Mouse (Mus musculus) liver, adult 2 months (tissue): ENCODE data around the gene Gpc6.

Experiments
- CTCF ChIP-seq: fragments of 200-500 bp; IDR thresholded peaks from 2 replicates; pipeline ENCODE4 v1.5.1; 2011; ENCODE audit warnings: low read depth, low read length, control low read depth
- POLR2A ChIP-seq: fragments of 200-500 bp; IDR thresholded peaks from 2 replicates; pipeline ENCODE4 v1.6.1; 2011; ENCODE audit warnings: low read length, control low read depth; ENCODE audit not compliant: insufficient read depth; ENCODE audit errors: extremely low read depth

DNA sequence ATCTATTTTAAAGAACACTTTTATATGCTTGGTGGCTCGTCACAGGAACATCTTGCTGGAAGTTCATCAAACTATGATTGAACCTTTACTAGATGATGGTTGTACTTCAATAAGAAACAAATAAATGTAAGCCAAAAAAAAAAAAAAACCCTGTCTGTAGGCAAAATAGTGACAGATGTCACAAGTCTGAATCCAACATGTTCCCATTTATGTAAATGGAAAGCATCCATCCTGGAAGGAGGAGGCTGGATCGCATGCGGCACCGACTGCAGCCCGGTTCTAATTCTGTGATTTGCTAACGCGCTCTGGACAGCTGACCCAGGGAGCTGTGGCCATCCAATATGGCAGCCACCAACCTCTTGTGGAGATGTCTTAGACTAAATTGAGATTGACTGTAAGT, 1014.4 kb downstream of the Gpc6 start:
- TF ChIP-seq POLR2A (no peak), CTCF (no peak)
